Mouse (Mus musculus): Measurements from ENCODE around the gene Mrpl12.
A peak's percentile ranks its signal among the peaks of the same experiment; 100 is the strongest.
"Not testable (repeated sequence)": the region's sequence is repeated elsewhere in the genome, so short reads cannot be mapped to it uniquely, and the experiment has no call there.

Mrpl12 gene

GRCm38 (mm10) chr11:120508290-120508870, 24.0 kb downstream of the Mrpl12 start:
- DNase-seq (ENCODE audit: low spot score), result no peak

DNA sequence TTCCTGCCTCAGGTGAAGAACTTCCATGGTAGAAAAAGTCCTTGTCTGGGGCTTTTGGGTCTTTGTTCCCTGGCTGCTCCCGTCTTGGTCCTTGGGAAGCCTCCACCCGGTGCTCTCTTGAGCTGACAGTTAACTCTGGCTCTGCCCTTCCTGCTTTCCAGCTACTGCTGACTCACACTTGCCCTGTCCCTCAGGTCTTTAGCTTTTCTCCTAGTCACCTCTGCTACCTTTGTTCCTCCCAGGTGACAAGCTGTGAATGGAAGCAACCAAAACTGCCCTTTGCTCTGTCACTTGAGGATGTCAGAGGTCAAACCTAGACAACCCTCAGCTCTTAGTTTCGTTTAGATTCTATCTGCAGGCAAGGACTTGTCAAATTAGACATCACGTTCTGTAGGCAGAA, 25.5 kb downstream of the Mrpl12 start:
- DNase-seq (ENCODE audit: low spot score), result no peak

GRCm38 (mm10) chr11:120510375-120511030, 26.1 kb downstream of the Mrpl12 start:
- DNase-seq (ENCODE audit: low spot score), result no peak

DNA sequence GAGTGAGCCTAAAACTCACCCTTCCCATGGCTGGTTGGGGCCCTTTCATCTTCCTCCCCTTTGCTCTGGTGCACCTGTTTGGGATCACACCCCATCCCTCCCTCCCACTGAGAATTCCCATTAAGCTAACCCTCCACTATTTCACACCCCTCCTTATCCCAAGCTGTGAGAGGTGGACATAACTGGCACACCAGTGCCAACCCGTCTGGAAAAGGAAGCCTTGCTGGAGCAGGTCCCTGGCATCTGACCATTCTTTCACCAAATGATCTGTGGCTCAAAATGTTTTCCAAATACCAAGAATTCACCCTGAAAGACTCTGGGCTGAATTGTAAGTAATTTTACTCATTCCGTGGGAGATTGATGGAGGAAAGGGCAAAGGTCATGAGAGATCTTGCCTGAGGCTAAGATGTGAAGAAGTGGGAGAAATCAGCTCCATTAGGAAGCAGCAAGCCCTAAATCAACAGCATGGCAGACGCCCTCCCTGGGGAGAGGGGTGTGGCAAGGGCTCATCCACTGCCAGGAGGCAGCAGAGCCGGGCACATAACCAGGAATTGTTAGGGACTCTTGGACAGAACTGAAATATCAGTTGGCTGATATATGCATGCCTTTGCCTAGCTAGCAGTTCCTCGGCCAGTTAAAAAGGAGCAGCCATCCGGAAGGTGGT, 28.5 kb downstream of the Mrpl12 start:
- no peak for DNase-seq (ENCODE audit: low spot score)

DNA sequence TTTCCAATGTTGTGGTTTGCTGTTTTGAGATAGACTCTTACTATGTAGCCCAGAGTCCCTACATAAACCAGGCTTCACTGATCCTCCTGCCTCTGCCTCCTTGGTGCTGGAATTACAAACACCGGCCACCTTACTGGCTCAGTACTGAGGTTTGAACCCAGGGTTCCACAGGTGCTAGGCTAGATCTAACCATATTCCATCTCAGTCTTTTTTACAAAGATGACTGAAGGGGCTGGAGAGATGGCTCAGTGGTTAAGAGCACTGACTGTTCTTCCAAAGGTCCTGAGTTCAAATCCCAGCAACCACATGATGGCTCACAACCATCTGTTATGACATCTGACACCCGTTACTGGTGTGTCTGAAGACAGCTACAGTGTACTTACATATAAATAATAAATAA, 29.8 kb downstream of the Mrpl12 start:
- DNase-seq (ENCODE audit: low spot score), result not testable (repeated sequence)

DNA sequence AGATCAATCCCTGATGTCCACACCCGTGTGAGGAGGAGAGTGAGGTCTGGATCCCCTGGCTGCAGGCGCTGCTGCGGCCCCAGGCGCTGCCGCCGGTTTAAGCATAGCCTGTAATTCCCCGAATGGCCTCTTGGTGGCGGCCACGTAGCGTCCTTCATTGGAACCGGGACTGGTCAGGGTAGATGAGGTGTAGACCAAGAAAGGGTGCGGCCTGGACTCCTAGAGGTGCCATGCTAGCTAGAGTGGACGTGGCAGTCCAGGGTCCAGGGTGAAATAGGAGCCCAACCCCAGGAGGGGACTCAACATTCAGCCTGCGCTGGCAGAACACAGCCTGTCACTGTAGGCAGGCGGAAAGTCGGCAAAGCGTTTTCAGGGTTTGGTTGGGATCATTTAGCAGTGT, 31.2 kb downstream of the Mrpl12 start:
- peak; percentile 93 for DNase-seq (ENCODE audit: low spot score)

- no peak for DNase-seq (ENCODE audit: low spot score)
These were observed 32.7 kb downstream of the Mrpl12 start for GRCm38 (mm10) chr11:120517147-120517546.

DNA sequence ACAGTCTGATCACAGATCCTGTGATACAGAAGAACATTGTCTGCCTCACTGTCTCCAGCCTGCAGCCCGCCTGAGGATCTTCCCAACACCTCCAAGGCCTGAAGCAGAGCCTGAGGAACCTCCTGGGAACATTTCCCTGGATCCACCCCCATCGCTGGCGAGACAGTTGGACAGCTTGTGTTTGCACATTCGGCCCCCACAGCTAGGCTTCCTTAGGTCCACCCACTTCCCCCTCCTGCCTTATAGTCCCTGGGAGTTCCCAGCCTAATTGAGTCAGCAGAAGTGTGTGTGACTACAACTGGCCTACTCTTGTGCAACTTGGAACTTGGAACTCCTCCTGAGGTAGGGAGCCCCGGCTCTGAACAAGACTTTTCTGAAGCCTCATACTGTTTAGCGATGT, 33.6 kb downstream of the Mrpl12 start:
- peak; percentile 61 for DNase-seq (ENCODE audit: low spot score)

GRCm38 (mm10) chr11:120518558-120518957, 34.1 kb downstream of the Mrpl12 start:
- DNase-seq (ENCODE audit: low spot score), result no peak

GRCm38 (mm10) chr11:120519738-120520137, 35.3 kb downstream of the Mrpl12 start:
- peak; percentile 39 for DNase-seq (ENCODE audit: low spot score)

- no peak for DNase-seq (ENCODE audit: low spot score)
These were observed 36.1 kb downstream of the Mrpl12 start for GRCm38 (mm10) chr11:120520498-120520897.

DNA sequence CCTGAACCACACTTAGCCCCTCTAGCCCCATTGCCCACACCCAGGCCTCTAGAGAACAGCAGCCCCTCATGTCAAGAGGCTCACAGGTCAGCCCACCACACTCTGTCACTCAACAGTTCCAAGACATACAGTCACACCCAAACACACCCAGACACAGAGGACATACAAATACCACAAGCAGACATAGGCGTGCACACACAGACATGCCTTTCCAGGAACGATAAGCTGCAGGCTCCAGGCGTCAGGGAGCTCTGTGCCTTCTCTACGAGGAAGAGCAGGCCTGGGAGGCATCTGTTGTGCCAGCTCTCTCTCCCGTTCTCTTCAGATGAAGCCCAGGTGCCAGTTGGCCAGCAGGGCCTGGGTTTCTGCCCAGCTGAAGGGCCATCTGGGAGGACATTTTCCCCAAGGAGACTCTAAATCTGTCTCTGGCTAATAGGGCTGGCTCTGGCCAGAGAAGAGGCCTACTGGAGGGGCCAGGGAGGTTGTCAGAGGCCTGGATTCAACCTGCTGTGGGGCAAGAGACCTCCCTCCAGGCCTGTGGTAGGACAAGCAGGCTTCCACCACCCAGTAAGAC, 36.6 kb downstream of the Mrpl12 start:
- no peak for DNase-seq (ENCODE audit: low spot score)

DNA sequence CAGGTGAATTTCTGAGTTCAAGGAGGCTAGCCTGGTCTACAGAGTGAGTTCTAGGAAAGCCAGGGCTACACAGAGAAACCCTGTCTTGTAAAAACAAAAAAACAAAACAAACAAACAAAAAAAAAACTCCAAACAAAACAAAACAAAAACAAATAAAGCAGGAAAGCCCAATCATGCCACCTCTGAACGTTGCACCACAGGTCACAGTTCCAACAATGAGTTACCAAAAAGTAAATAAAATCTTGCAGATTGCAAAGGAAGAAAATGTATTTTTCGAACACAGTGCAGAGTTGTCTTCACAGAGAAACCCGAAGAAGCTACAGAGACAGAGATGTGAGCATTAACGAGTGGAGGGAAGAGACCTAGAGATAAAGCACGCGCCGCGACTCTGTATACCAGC, 38.2 kb downstream of the Mrpl12 start:
- no peak for DNase-seq (ENCODE audit: low spot score)

GRCm38 (mm10) chr11:120525959-120526358, 41.5 kb downstream of the Mrpl12 start:
- DNase-seq (ENCODE audit: low spot score), result no peak

DNA sequence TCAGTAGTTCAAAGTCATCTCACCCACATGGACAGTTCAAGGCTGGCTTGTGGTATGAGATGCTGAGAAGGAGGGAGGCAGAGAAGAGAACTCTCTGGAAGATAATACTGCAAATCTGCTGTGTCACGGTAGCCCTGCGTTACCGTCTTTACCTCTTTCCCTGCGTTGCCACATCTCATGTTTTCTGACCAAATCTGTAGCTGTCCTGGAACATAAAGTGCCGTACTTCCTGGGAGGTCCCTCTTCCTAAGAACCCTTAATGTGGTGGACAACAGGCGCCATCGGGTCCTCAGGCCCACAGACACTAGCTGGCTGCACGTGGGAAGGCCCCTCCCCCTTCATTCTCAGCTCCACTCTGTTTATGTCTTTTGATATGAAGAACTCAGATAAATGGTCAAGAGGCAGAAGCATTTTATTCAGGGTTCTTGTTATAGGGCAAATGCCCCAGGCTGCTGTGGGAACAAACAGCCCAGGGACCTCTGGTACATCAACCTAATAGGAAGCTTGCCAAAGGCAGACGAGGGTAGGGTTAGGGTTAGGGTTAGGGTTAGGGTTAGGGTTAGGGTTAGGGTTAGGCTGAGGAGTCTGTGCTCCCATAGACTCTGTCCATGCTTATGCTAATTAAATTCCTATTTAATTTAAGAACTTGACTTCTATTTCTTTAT, 43.4 kb downstream of the Mrpl12 start:
- no peak for DNase-seq (ENCODE audit: low spot score)

- no peak for DNase-seq (ENCODE audit: low spot score)
These were observed 44.5 kb downstream of the Mrpl12 start for GRCm38 (mm10) chr11:120528903-120529302.

GRCm38 (mm10) chr11:120530085-120530964, 45.9 kb downstream of the Mrpl12 start, which contains the start of gene Gcgr:
Gene Gcgr, plus strand, starts transcription at chr11:120530699.
- DNase-seq (ENCODE audit: low spot score), result no peak

DNA sequence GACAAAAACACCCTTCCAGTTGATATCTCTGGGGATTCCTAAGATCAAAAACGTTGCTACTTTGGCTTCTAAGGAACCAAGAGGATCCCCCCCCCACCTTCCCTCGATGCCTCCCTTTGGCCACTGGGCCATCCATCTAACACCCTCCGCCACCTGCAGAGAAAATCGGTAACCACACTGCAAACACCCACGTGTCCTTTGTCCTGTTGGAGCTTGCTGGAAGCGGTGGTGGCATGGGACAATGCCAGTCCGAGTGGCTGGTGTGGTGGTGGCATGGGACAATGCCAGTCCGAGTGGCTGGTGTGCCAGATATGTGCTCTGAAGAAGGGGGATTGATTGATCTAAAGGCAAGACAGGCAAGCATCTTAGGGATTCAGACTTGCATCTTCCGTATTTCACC, 47.2 kb downstream of the Mrpl12 start:
- DNase-seq (ENCODE audit: low spot score), result no peak

DNA sequence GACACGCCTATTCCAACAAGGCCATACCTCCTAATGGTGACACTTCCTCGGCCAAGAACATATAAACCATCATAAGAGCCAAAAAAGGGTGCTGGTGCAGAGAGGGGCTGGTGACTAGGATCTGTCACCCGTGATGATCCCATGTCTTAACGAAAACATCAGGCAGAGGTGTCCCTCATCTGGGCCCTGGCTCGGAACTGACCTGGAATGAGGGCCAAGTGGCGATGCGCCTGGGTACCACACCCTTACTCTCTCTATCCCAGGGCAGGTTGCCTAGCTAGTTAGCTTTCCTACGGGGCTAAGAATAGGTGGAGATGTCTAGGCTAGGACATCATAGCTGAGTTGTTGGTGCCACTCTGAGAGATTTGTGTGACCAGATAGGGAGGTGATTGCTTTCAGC, 49.7 kb downstream of the Mrpl12 start:
- no peak for DNase-seq (ENCODE audit: low spot score)

DNA sequence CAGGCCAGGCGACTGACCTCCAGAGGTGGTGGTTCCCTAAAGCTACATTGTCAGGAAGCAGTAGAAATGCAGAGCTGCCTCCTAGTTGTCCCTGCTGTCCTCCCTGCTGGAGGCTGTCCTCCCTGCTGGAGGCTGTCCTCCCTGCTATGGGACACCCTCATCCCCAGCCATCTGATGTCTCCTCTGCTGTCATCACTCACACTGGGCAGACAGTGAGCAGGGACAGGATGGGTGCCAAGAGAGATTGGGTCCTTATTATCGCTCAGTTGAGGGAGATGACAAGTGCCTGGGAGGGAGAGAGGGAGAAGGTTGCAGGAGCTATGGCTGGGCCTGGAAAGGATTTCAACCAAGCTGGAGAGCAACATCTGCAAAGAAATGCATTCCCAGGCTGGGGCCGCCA, 50.7 kb downstream of the Mrpl12 start:
- DNase-seq (ENCODE audit: low spot score), result no peak

DNA sequence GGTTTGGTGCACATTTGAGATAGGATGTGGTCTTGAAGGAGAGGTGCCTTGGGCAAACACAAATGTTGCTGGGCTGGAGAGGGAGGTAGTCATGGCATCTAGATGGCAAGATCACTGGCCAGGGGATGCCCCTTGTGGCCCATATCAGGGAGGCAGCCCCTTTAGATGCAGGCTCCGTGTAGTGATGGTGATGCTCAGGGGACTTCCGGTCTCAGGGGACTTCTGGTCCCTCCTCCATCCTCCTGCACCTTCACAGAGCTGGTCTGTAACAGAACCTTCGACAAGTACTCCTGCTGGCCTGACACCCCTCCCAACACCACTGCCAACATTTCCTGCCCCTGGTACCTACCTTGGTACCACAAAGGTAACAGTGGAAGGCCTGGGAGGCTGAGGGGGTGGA, 51.4 kb downstream of the Mrpl12 start:
- no peak for DNase-seq (ENCODE audit: low spot score)

- peak; percentile 40 for DNase-seq (ENCODE audit: low spot score)
These were observed 54.1 kb downstream of the Mrpl12 start for GRCm38 (mm10) chr11:120538485-120538884.
